Mouse (Mus musculus) stomach, postnatal 0 days (tissue): ENCODE results near the gene Tmem205. TPM values are rescaled to one million over a fixed set of nuclear protein-coding genes. Genes with fewer than 3 reads are reported as not detected.

ENCODE experiments used
- ATAC-seq: fragments of 200-750 bp; cut with Nextera tagmentation; 2 replicates; pipeline ENCODE4 v1.8.0; 2017; ENCODE audit not compliant: low FRiP score, low TSS enrichment
- DNase-seq: peaks from one replicate; pipeline ENCODE4 v3.0.0-alpha.2; 2016; ENCODE audit warnings: low spot score
- H3K27ac ChIP-seq: fragments of 300-500 bp; sonication (generic); replicated peaks from 2 replicates; pipeline ENCODE4 v1.5.1; 2014; ENCODE audit warnings: mild to moderate bottlenecking, control low read depth
- H3K27me3 ChIP-seq: fragments of 300-500 bp; sonication (generic); 2 replicates; pipeline ENCODE4 v1.6.1; 2014; ENCODE audit warnings: low read length; ENCODE audit not compliant: control insufficient read depth, insufficient read depth
- H3K36me3 ChIP-seq: fragments of 300-500 bp; sonication (generic); 2 replicates; pipeline ENCODE4 v1.6.1; 2014; ENCODE audit warnings: low read length, mixed read lengths; ENCODE audit not compliant: control insufficient read depth, insufficient read depth
- H3K4me1 ChIP-seq: fragments of 300-500 bp; sonication (generic); replicated peaks from 2 replicates; pipeline ENCODE4 v1.6.1; 2014; ENCODE audit warnings: antibody characterized with exemption; ENCODE audit not compliant: control insufficient read depth, insufficient read depth
- H3K4me2 ChIP-seq: fragments of 300-500 bp; sonication (generic); replicated peaks from 2 replicates; pipeline ENCODE4 v1.6.1; 2014; ENCODE audit warnings: low read depth, mild to moderate bottlenecking, control low read depth, moderate library complexity
- H3K4me3 ChIP-seq: fragments of 300-500 bp; sonication (generic); 2 replicates; pipeline ENCODE4 v1.5.1; 2014; ENCODE audit warnings: low read depth, low read length, control low read depth
- H3K9ac ChIP-seq: fragments of 300-500 bp; sonication (generic); 2 replicates; pipeline ENCODE4 v1.6.1; 2014; ENCODE audit warnings: mild to moderate bottlenecking, low read length, control low read depth, mixed read lengths
- H3K9me3 ChIP-seq: fragments of 300-500 bp; sonication (generic); 2 replicates; pipeline ENCODE4 v1.6.1; 2016; ENCODE audit warnings: low read length; ENCODE audit not compliant: control insufficient read depth
- CTCF ChIP-seq: IDR thresholded peaks from 2 replicates; pipeline ENCODE4 v1.5.1; 2016; ENCODE audit warnings: antibody characterized with exemption, low read depth, mild to moderate bottlenecking, moderate library complexity
- EP300 ChIP-seq: optimal IDR thresholded peaks from 2 replicates; pipeline ENCODE3; 2016; ENCODE audit warnings: antibody characterized with exemption
- WGBS: fragments of 180-500 bp; shearing (Covaris S2); extraction: QIAGEN DNeasy Blood & Tissue Kit; methylation state at CpG from one replicate; pipeline ENCODE4 v1.1.7; 2014; 5-methylcytosine and 5-hydroxymethylcytosine counted together
- polyA plus RNA-seq: library from polyadenylated mRNA; unstranded; fragments of >200 nt; fragmentation: Nextera tagmentation; extraction: Ambion mirVana; gene quantifications from 2 replicates; pipeline ENCODE4 v1.2.1, GENCODE M21; 2015

Gene Tmem205
- polyA plus RNA-seq, 1 experiment from 2014 or later, result 95.0 TPM

- no peaks in the 10 kb centered on the region for H3K27me3 ChIP-seq
- no peaks in the 10 kb centered on the region for H3K36me3 ChIP-seq
- no peak overlapping the region for H3K27ac ChIP-seq
- no peak overlapping the region for H3K4me2 ChIP-seq
- H3K9ac ChIP-seq, result no peak overlapping the region
- no peaks in the 10 kb centered on the region for H3K9me3 ChIP-seq
- peaks cover 2% of the 10 kb centered on the region; the same call in 1 of the 2 replicates for H3K4me1 ChIP-seq
- TF ChIP-seq EP300, result no peak
- no peak for TF ChIP-seq CTCF
- WGBS, result 87% methylated on average over 7 of the region's 7 CpGs
- no peak overlapping the region for H3K4me3 ChIP-seq
- DNase-seq (no peak), ATAC-seq (no peak)
Observed at GRCm38 (mm10) chr9:21959244-21959643, 31.9 kb upstream of the Tmem205 start.

- no peak overlapping the region for H3K9ac ChIP-seq
- H3K4me1 ChIP-seq, result peaks cover 2% of the 10 kb centered on the region; the same call in 1 of the 2 replicates
- no peaks in the 10 kb centered on the region for H3K27me3 ChIP-seq
- no peaks in the 10 kb centered on the region for H3K9me3 ChIP-seq
- H3K27ac ChIP-seq, result no peak overlapping the region
- H3K4me2 ChIP-seq, result no peak overlapping the region
- DNase-seq (no peak), ATAC-seq (no peak)
- TF ChIP-seq CTCF, result no peak
- TF ChIP-seq EP300, result no peak
- no peak overlapping the region for H3K4me3 ChIP-seq
- 73% methylated on average over 5 of the region's 5 CpGs for whole genome bisulfite sequencing
- no peaks in the 10 kb centered on the region for H3K36me3 ChIP-seq
Observed at GRCm38 (mm10) chr9:21958372-21958771, 31.0 kb upstream of the Tmem205 start.

DNA sequence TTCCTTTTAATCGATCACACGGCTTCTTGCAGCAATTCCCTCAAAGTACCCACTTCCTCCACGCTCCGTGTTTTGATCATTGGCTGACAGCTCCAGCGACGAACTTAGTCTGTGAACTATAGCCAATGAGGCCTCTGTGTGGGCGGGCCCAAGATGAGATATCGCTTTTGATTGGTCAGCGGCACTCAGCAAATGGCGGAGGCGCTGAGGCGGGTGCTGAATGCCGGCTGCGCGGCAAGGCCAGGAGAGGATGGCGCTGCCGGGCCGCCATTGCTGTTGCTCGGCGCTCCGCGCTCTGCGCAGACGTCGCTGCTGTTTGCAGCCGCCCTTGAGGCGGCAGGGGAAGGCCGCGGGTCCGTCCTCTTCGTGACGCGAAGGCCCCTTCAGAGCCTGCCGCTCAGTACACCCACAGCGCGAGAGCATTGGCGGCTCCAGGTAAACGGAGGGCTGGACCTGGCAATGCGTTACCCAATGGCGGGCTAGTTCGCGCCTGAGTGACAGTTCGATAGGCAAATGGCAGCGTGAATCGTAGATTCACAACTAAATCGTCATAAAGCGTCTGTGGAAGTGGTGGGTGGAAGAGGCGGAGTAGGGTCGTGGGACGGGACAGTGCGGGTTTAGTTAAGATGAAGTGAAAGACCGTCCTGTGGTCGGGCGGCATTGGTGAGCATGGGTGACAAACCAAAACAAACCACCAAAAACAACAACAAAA, 28.4 kb upstream of the Tmem205 start, which contains the start of gene Swsap1:
Gene Swsap1, plus strand, starts transcription at position 186 of the 712 bp plus-strand sequence.
- TF ChIP-seq CTCF, result no peak
- TF ChIP-seq EP300, result no peak
- ATAC-seq, result peak; percentile 98
- no peaks in the 10 kb centered on the region for H3K36me3 ChIP-seq
- peak within 1 kb of the TSS; percentile 71 for H3K4me3 ChIP-seq
- DNase-seq, result peak; percentile 96
- no peaks in the 10 kb centered on the region for H3K9me3 ChIP-seq
- H3K27ac ChIP-seq, result peak within 1 kb of the TSS; percentile 95
- under 1% methylated on average over 52 of the region's 54 CpGs for WGBS
- H3K27me3 ChIP-seq, result no peaks in the 10 kb centered on the region
- H3K9ac ChIP-seq, result peak within 1 kb of the TSS; percentile 78
- peak within 1 kb of the TSS; percentile 63 for H3K4me2 ChIP-seq
- no peaks in the 10 kb centered on the region for H3K4me1 ChIP-seq

DNA sequence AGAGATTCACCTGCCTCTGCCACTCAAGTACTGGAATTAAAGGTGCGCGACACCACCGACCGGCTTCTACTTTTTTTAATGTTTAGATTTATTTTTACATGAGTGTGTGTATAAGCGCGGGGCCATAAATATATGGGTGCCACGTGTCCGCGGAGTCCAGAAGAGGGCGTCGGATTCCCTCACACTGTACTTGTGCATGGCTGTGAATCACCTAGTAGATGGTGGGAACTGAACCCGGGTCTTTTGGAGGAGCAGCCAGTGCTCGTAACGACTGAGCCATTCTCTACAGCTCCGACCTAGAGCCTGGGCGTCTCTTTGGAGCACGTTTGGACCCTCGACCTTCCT, 27.8 kb upstream of the Tmem205 start:
- Histone ChIP-seq H3K4me2 (peak overlapping the region; percentile 60), H3K36me3 (no peaks in the 10 kb centered on the region), H3K27ac (0 out of 2 replicates have a peak overlapping the region, but pooled peaks have one; percentile 40), H3K9ac (peak overlapping the region; percentile 48), H3K4me3 (peak overlapping the region; percentile 71), H3K4me1 (no peaks in the 10 kb centered on the region), H3K27me3 (no peaks in the 10 kb centered on the region), H3K9me3 (no peaks in the 10 kb centered on the region)
- WGBS, result under 1% methylated on average over 18 of the region's 18 CpGs
- ATAC-seq (peak; percentile 62), DNase-seq (no peak)
- TF ChIP-seq EP300, result no peak
- peak; percentile 67 for TF ChIP-seq CTCF

DNA sequence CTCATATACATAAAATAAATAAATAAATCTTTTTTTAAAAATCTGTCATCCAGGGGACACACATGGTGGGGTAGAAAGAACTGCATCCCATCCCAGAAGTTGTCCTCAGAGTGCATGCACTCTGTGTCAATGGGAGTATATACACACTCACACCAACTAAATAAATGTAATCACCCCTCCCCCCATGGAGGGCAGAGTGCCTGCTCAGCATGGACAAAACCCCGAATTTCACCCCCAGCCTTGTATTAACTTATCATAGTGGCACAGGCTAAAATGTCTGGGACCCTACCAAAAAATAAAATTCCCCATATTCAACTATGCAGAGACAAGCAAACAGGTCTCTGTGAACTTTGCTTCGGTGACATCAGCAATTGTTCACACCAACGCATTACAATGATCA, 27.3 kb upstream of the Tmem205 start:
- Histone ChIP-seq H3K4me2 (no peak overlapping the region), H3K36me3 (no peaks in the 10 kb centered on the region), H3K9me3 (no peaks in the 10 kb centered on the region), H3K4me3 (no peak overlapping the region), H3K27ac (no peak overlapping the region), H3K27me3 (no peaks in the 10 kb centered on the region), H3K4me1 (no peaks in the 10 kb centered on the region), H3K9ac (no peak overlapping the region)
- DNase-seq (no peak), ATAC-seq (no peak)
- TF ChIP-seq EP300 (no peak), CTCF (no peak)
- 68% methylated on average over 3 of the region's 3 CpGs for WGBS

GRCm38 (mm10) chr9:21953600-21953999, 26.2 kb upstream of the Tmem205 start:
- H3K4me1 ChIP-seq, result no peaks in the 10 kb centered on the region
- TF ChIP-seq EP300 (no peak), CTCF (no peak)
- H3K36me3 ChIP-seq, result no peaks in the 10 kb centered on the region
- H3K4me3 ChIP-seq, result no peak overlapping the region
- no peak overlapping the region for H3K4me2 ChIP-seq
- no peaks in the 10 kb centered on the region for H3K27me3 ChIP-seq
- WGBS, result 11% methylated on average over 3 of the region's 3 CpGs
- ATAC-seq (no peak), DNase-seq (no peak)
- no peaks in the 10 kb centered on the region for H3K9me3 ChIP-seq
- H3K9ac ChIP-seq, result no peak overlapping the region
- no peak overlapping the region for H3K27ac ChIP-seq
